Mouse (Mus musculus) T-cell, adult 2 months (primary cell): ENCODE data around the gene Rexo2.
"Not testable (repeated sequence)": the region's sequence is repeated elsewhere in the genome, so short reads cannot be mapped to it uniquely, and the experiment has no call there.

Experiments used
- DNase-seq: peaks from one replicate; pipeline ENCODE4 v3.0.0; 2022; ENCODE audit warnings: low spot score

Rexo2 gene

GRCm38 (mm10) chr9:48472441-48473025, 7.9 kb downstream of the Rexo2 start:
- DNase-seq = no peak

GRCm38 (mm10) chr9:48467471-48467870, 13.0 kb downstream of the Rexo2 start:
- not testable (repeated sequence) for DNase-seq

GRCm38 (mm10) chr9:48466804-48467203, 13.6 kb downstream of the Rexo2 start:
- DNase-seq = peak; percentile 62

- DNase-seq = no peak
Observed at GRCm38 (mm10) chr9:48465671-48466070, 14.8 kb downstream of the Rexo2 start.

GRCm38 (mm10) chr9:48461545-48461944, 18.9 kb downstream of the Rexo2 start:
- no peak for DNase-seq

GRCm38 (mm10) chr9:48460720-48461119, 19.7 kb downstream of the Rexo2 start:
- DNase-seq = no peak

- DNase-seq = no peak
Observed at GRCm38 (mm10) chr9:48459391-48459790, 21.0 kb downstream of the Rexo2 start.

- no peak for DNase-seq
Observed at GRCm38 (mm10) chr9:48458879-48459278, 21.5 kb downstream of the Rexo2 start.

- DNase-seq = no peak
Observed at GRCm38 (mm10) chr9:48455961-48456360, 24.5 kb downstream of the Rexo2 start.

GRCm38 (mm10) chr9:48450066-48450465, 30.4 kb downstream of the Rexo2 start:
- DNase-seq = peak; percentile 72

- DNase-seq = peak; percentile 64
Observed at GRCm38 (mm10) chr9:48447783-48448209, 32.6 kb downstream of the Rexo2 start.

- no peak for DNase-seq
Observed at GRCm38 (mm10) chr9:48444821-48445220, 35.6 kb downstream of the Rexo2 start.

- no peak for DNase-seq
Observed at GRCm38 (mm10) chr9:48443873-48444272, 36.5 kb downstream of the Rexo2 start.

GRCm38 (mm10) chr9:48432449-48432848, 48.0 kb downstream of the Rexo2 start:
- no peak for DNase-seq

GRCm38 (mm10) chr9:48427176-48427575, 53.2 kb downstream of the Rexo2 start:
- no peak for DNase-seq

- DNase-seq = no peak
Observed at GRCm38 (mm10) chr9:48423256-48423655, 57.2 kb downstream of the Rexo2 start.

- DNase-seq = no peak
Observed at GRCm38 (mm10) chr9:48422382-48422781, 58.0 kb downstream of the Rexo2 start.

- DNase-seq = no peak
Observed at GRCm38 (mm10) chr9:48421561-48421960, 58.9 kb downstream of the Rexo2 start.

GRCm38 (mm10) chr9:48421029-48421428, 59.4 kb downstream of the Rexo2 start:
- DNase-seq = no peak

GRCm38 (mm10) chr9:48420437-48420836, 60.0 kb downstream of the Rexo2 start:
- DNase-seq = no peak

GRCm38 (mm10) chr9:48418829-48419228, 61.6 kb downstream of the Rexo2 start:
- no peak for DNase-seq
